Mouse (Mus musculus): Measurements from ENCODE around the gene Ankfn1.

GRCm38 (mm10) chr11:89459437-89459836 is 318.0 kb downstream of the Ankfn1 start:
- no peak for TF ChIP-seq POLR2A (IDR thresholded peaks at IDR 0.05; ENCODE audit: insufficient read length, low read depth)
- TF ChIP-seq POLR2AphosphoS2 (IDR thresholded peaks at IDR 0.05; ENCODE audit: insufficient read length, low read depth), result no peak
- no peak for TF ChIP-seq MAX (IDR thresholded peaks at IDR 0.05; ENCODE audit: low read depth)
- no peak for TF ChIP-seq SRF (IDR thresholded peaks at IDR 0.05; ENCODE audit: control insufficient read depth, insufficient read length, low read depth)
- no peak for TF ChIP-seq TCF12 (IDR thresholded peaks at IDR 0.05; ENCODE audit: insufficient read depth, poor library complexity, severe bottlenecking)
- TF ChIP-seq E2F4 (IDR thresholded peaks at IDR 0.05; ENCODE audit: insufficient read depth), result no peak
- TF ChIP-seq CEBPB (IDR thresholded peaks at IDR 0.05; ENCODE audit: insufficient read depth, poor library complexity, severe bottlenecking), result no peak
